Mouse (Mus musculus): ENCODE measurements around the gene Tnks2. TPM values are rescaled to one million over a fixed set of nuclear protein-coding genes. Genes with fewer than 3 reads are reported as not detected.
"Not testable (repeated sequence)": the region's sequence is repeated elsewhere in the genome, so short reads cannot be mapped to it uniquely, and the experiment has no call there.

The Tnks2 gene
- polyA plus RNA-seq, 1 experiment from 2014 or later, result 69.1 TPM

DNA sequence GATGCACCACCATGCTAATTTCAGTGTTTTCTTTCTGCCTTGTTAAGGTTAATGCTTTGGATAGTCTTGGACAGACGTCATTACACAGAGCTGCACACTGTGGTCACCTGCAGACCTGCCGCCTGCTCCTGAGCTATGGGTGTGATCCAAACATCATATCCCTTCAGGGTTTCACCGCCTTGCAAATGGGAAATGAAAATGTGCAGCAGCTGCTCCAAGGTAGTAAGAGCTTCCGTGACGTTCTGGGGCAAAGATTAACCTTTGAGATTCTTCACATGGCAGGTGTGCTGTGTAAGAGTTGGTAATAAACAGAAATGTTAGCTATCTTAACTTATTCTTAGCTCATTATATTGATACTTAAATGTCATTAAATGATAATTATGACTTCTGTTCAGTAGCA lies 31.9 kb downstream of the Tnks2 start:
- Histone ChIP-seq H3K36me3 (ENCODE audit: control insufficient read depth, insufficient read depth, low read length) (peaks cover 63% of the 10 kb centered on the region), H3K4me2 (replicated peaks; ENCODE audit: low read depth, low read length) (no peak overlapping the region), H3K9me3 (ENCODE audit: control insufficient read depth, low read depth, low read length) (no peaks in the 10 kb centered on the region), H3K9ac (replicated peaks; ENCODE audit: low read depth, low read length) (no peak overlapping the region), H3K4me1 (ENCODE audit: control insufficient read depth, insufficient read depth, low read length) (no peaks in the 10 kb centered on the region), H3K27ac (ENCODE audit: low read length) (no peak overlapping the region), H3K4me3 (ENCODE audit: low read depth, low read length) (no peak overlapping the region), H3K27me3 (ENCODE audit: control insufficient read depth, insufficient read depth, low read length) (no peaks in the 10 kb centered on the region)
- WGBS, result 84% methylated on average over 5 of the region's 5 CpGs
- ATAC-seq (ENCODE audit: insufficient number of reproducible peaks, insufficient read depth, low FRiP score, low read depth), result no peak

DNA sequence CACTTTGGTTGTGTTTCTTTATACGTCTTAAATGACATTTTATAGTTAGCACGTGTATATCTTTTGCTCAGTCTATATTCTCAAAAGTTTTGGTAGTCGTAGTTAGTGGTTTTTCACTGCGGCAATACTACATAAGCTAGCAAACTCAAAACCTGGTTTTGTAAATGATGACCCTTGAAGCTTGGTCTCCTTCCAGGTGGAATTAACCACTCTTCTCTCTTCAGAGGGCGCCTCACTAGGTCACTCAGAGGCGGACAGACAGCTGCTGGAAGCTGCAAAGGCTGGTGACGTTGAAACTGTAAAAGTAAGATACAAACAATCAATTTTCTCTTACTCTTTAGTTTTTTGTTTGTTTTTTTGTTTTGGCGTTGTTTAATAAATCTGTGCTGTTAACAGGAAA lies 33.4 kb downstream of the Tnks2 start:
- Histone ChIP-seq H3K4me2 (replicated peaks; ENCODE audit: low read depth, low read length) (no peak overlapping the region), H3K36me3 (ENCODE audit: control insufficient read depth, insufficient read depth, low read length) (peaks cover 65% of the 10 kb centered on the region)

DNA sequence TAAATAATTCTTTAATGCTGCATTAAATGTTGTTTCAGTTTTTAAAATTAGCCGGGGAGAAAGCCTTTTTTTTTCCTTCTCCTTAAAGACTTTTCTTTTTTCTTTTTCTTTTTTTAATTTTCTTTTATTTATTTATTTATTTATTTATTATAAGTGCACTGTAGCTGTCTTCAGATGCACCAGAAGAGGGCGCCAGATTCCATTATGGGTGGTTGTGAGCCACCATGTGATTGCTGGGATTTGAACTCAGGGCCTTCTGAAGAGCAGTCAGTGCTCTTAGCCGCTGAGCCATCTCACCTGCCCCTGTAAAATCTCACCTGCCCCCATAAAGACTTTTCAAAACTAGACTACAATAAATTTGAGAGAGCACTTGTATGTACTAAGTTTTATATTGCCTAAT lies 34.6 kb downstream of the Tnks2 start:
- H3K4me1 ChIP-seq (ENCODE audit: control insufficient read depth, insufficient read depth, low read length); H3K27me3 ChIP-seq (ENCODE audit: control insufficient read depth, insufficient read depth, low read length); H3K9me3 ChIP-seq (ENCODE audit: control insufficient read depth, low read depth, low read length); H3K4me3 ChIP-seq (ENCODE audit: low read depth, low read length); ATAC-seq (ENCODE audit: insufficient number of reproducible peaks, insufficient read depth, low FRiP score, low read depth); H3K27ac ChIP-seq (ENCODE audit: low read length); H3K9ac ChIP-seq (replicated peaks; ENCODE audit: low read depth, low read length); H3K4me2 ChIP-seq (replicated peaks; ENCODE audit: low read depth, low read length): not testable (repeated sequence)
- H3K36me3 ChIP-seq (ENCODE audit: control insufficient read depth, insufficient read depth, low read length), result peaks cover 65% of the 10 kb centered on the region
- 85% methylated on average over 3 of the region's 3 CpGs for WGBS

More for the DNA sequence above, 33.4 kb downstream of the Tnks2 start:
- Histone ChIP-seq H3K9ac (replicated peaks; ENCODE audit: low read depth, low read length) (no peak overlapping the region), H3K27ac (ENCODE audit: low read length) (no peak overlapping the region), H3K27me3 (ENCODE audit: control insufficient read depth, insufficient read depth, low read length) (no peaks in the 10 kb centered on the region), H3K9me3 (ENCODE audit: control insufficient read depth, low read depth, low read length) (no peaks in the 10 kb centered on the region), H3K4me3 (ENCODE audit: low read depth, low read length) (no peak overlapping the region), H3K4me1 (ENCODE audit: control insufficient read depth, insufficient read depth, low read length) (no peaks in the 10 kb centered on the region)
- 88% methylated on average over 8 of the region's 8 CpGs for WGBS
- ATAC-seq (ENCODE audit: insufficient number of reproducible peaks, insufficient read depth, low FRiP score, low read depth), result no peak

DNA sequence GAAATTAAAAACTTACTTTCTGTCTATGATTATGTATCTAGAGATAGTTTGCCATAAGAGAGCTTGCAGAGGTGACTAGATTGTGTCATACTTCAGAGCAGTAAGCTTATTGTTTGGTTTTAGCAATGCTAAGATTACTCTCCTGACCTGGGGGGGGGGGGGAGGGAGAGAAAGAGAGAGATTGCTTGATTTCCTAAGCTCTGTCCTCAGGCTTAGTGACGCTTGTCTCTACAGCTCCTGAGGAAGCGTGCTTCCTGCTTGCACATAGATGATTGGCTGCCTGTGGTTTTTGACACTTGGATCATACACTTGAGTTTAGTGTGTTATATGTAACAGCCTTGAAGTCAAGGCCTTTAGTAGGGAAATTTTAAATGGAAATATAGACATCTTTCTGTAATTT lies 40.6 kb downstream of the Tnks2 start:
- H3K9me3 ChIP-seq (ENCODE audit: control insufficient read depth, low read depth, low read length), result no peaks in the 10 kb centered on the region
- no peak overlapping the region for H3K9ac ChIP-seq (replicated peaks; ENCODE audit: low read depth, low read length)
- WGBS, result 67% methylated on average over 2 of the region's 2 CpGs
- peaks cover 80% of the 10 kb centered on the region for H3K36me3 ChIP-seq (ENCODE audit: control insufficient read depth, insufficient read depth, low read length)
- no peak overlapping the region for H3K27ac ChIP-seq (ENCODE audit: low read length)
- H3K27me3 ChIP-seq (ENCODE audit: control insufficient read depth, insufficient read depth, low read length), result no peaks in the 10 kb centered on the region
- ATAC-seq (ENCODE audit: insufficient number of reproducible peaks, insufficient read depth, low FRiP score, low read depth), result no peak
- H3K4me1 ChIP-seq (ENCODE audit: control insufficient read depth, insufficient read depth, low read length), result no peaks in the 10 kb centered on the region
- no peak overlapping the region for H3K4me2 ChIP-seq (replicated peaks; ENCODE audit: low read depth, low read length)
- no peak overlapping the region for H3K4me3 ChIP-seq (ENCODE audit: low read depth, low read length)

DNA sequence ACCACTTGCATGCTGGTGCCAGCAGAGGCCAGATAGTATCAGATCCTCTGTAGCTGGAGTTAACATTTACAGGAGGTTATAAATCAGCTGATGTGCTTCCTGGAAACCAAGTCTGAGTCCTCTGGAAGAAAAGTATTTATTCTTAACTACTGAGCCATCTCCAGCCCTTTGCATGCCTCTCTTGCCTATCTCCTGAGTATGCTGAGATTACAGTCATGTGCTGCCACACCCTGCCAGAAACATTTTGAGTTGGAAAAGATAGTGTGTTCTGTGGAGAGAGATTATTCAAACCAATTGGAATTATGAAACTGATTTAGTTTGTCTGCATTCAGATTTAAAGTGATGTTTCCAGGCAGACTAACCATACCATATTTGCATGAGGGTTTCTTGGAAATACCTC lies 43.3 kb downstream of the Tnks2 start:
- H3K27me3 ChIP-seq (ENCODE audit: control insufficient read depth, insufficient read depth, low read length), result no peaks in the 10 kb centered on the region
- H3K9ac ChIP-seq (replicated peaks; ENCODE audit: low read depth, low read length), result no peak overlapping the region
- no peak overlapping the region for H3K4me2 ChIP-seq (replicated peaks; ENCODE audit: low read depth, low read length)
- peaks cover 86% of the 10 kb centered on the region for H3K36me3 ChIP-seq (ENCODE audit: control insufficient read depth, insufficient read depth, low read length)
- no peaks in the 10 kb centered on the region for H3K9me3 ChIP-seq (ENCODE audit: control insufficient read depth, low read depth, low read length)
- no peak overlapping the region for H3K27ac ChIP-seq (ENCODE audit: low read length)
- H3K4me1 ChIP-seq (ENCODE audit: control insufficient read depth, insufficient read depth, low read length), result no peaks in the 10 kb centered on the region
- no peak for ATAC-seq (ENCODE audit: insufficient number of reproducible peaks, insufficient read depth, low FRiP score, low read depth)
- no peak overlapping the region for H3K4me3 ChIP-seq (ENCODE audit: low read depth, low read length)

DNA sequence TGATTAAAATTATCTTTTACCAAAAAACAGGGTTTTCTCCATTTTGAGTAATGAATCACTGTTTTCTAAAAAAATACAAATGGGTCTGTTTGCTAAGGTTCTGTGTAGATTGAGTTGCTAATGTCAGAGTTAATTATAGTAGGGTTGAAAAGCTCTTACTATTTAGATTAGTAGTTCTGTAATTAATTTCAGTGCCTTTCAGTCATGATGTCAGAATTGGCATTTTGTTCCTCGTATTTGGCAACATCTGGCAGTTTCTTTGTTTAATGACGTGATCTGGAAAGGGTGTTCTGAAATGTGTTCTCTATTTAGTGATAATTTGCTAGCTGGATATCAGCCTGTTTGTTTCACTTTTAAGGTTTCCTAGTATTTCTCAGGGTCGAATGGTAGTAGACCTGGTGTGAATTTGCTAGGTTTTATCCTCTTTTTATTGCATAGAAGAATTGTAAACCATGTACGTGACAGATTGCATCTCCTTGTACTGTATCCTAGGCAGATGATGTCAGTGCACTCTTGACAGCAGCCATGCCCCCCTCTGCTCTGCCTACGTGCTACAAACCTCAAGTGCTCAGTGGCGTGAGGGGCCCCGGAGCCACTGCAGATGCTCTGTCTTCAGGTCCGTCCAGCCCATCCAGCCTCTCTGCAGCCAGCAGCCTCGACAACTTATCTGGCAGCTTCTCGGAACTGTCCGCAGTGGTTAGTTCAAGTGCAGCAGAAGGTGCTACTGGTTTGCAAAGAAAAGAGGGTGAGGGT lies 44.9 kb downstream of the Tnks2 start:
- Histone ChIP-seq H3K27ac (ENCODE audit: low read length) (no peak overlapping the region), H3K36me3 (ENCODE audit: control insufficient read depth, insufficient read depth, low read length) (peaks cover 90% of the 10 kb centered on the region), H3K27me3 (ENCODE audit: control insufficient read depth, insufficient read depth, low read length) (no peaks in the 10 kb centered on the region), H3K4me3 (ENCODE audit: low read depth, low read length) (no peak overlapping the region), H3K4me1 (ENCODE audit: control insufficient read depth, insufficient read depth, low read length) (no peaks in the 10 kb centered on the region), H3K4me2 (replicated peaks; ENCODE audit: low read depth, low read length) (no peak overlapping the region), H3K9me3 (ENCODE audit: control insufficient read depth, low read depth, low read length) (no peaks in the 10 kb centered on the region), H3K9ac (replicated peaks; ENCODE audit: low read depth, low read length) (no peak overlapping the region)
- WGBS, result 85% methylated on average over 11 of the region's 11 CpGs
- no peak for ATAC-seq (ENCODE audit: insufficient number of reproducible peaks, insufficient read depth, low FRiP score, low read depth)

DNA sequence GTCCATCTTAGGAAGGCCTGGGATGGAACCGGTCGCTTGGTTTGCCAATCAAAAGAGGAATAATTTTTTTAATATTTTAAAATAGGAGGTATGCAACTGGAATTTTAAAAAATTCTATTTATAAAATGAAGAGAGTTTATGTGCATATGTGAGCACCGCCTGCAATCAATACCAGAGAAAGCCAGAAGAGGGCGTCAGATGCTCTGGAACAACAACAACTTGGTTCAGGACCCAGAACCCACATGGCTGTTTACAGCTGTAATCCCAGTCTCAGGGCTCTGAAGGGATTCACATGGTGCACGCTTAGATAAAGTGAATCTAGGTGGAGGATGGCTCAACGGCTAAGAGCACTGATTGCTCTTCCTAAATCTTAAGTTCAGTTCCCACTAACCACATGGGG lies 49.1 kb downstream of the Tnks2 start:
- no peak overlapping the region for H3K4me3 ChIP-seq (ENCODE audit: low read depth, low read length)
- no peak for ATAC-seq (ENCODE audit: insufficient number of reproducible peaks, insufficient read depth, low FRiP score, low read depth)

DNA sequence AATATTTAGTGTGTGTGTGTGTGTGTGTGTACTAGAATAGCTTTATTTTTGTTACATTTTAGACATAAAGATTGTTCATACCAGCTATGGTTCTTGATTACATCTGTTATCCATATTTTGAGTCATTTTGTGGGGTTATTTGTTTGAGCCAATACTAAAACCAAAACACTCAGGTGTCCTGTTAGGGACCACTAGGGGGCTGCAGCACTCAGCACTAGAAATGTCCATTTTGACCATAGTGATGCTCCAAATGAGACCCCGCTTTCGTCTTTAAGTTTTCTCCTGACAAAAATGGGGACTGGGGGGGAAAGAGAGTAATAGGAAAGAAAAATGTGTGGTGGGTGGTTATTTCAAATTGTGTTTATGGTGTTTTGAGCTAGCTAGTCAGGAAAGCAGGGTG lies 52.3 kb downstream of the Tnks2 start:
- no peak for ATAC-seq (ENCODE audit: insufficient number of reproducible peaks, insufficient read depth, low FRiP score, low read depth)
- H3K4me3 ChIP-seq (ENCODE audit: low read depth, low read length), result no peak overlapping the region
- H3K9me3 ChIP-seq (ENCODE audit: control insufficient read depth, low read depth, low read length), result no peaks in the 10 kb centered on the region
- no peak overlapping the region for H3K9ac ChIP-seq (replicated peaks; ENCODE audit: low read depth, low read length)
- no peaks in the 10 kb centered on the region for H3K27me3 ChIP-seq (ENCODE audit: control insufficient read depth, insufficient read depth, low read length)
- H3K4me1 ChIP-seq (ENCODE audit: control insufficient read depth, insufficient read depth, low read length), result no peaks in the 10 kb centered on the region
- H3K4me2 ChIP-seq (replicated peaks; ENCODE audit: low read depth, low read length), result no peak overlapping the region
- 84% methylated on average over 2 of the region's 2 CpGs for WGBS
- H3K36me3 ChIP-seq (ENCODE audit: control insufficient read depth, insufficient read depth, low read length), result peaks cover 92% of the 10 kb centered on the region
- H3K27ac ChIP-seq (ENCODE audit: low read length), result no peak overlapping the region

More for the DNA sequence above, 49.1 kb downstream of the Tnks2 start:
- no peaks in the 10 kb centered on the region for H3K4me1 ChIP-seq (ENCODE audit: control insufficient read depth, insufficient read depth, low read length)
- 74% methylated on average over 6 of the region's 6 CpGs for WGBS
- no peak overlapping the region for H3K4me2 ChIP-seq (replicated peaks; ENCODE audit: low read depth, low read length)
- H3K27me3 ChIP-seq (ENCODE audit: control insufficient read depth, insufficient read depth, low read length), result no peaks in the 10 kb centered on the region
- H3K9me3 ChIP-seq (ENCODE audit: control insufficient read depth, low read depth, low read length), result no peaks in the 10 kb centered on the region
- no peak overlapping the region for H3K9ac ChIP-seq (replicated peaks; ENCODE audit: low read depth, low read length)
- H3K27ac ChIP-seq (ENCODE audit: low read length), result no peak overlapping the region
- peaks cover 88% of the 10 kb centered on the region for H3K36me3 ChIP-seq (ENCODE audit: control insufficient read depth, insufficient read depth, low read length)

DNA sequence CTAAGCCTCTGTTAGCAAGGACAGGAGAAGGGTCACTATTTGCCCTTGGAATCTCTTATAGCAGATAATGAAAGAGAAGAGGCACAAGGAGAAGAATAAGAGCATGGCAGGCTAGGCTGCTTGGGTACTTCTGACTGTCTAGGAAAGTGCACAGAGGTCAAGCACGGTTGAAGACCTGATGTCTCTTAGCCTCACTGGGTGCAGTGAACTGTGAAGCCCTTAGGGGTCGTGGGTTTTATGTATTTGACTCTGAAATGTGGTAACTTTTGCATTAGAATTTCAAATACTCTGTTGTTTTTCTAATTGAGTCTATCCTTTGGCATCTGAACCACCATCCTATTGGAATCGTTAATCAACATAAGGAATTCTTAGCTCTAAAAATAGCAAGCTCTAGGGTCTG lies 53.7 kb downstream of the Tnks2 start:
- no peak overlapping the region for H3K9ac ChIP-seq (replicated peaks; ENCODE audit: low read depth, low read length)
- ATAC-seq (ENCODE audit: insufficient number of reproducible peaks, insufficient read depth, low FRiP score, low read depth), result no peak
- H3K4me2 ChIP-seq (replicated peaks; ENCODE audit: low read depth, low read length), result no peak overlapping the region
- no peaks in the 10 kb centered on the region for H3K4me1 ChIP-seq (ENCODE audit: control insufficient read depth, insufficient read depth, low read length)
- no peak overlapping the region for H3K4me3 ChIP-seq (ENCODE audit: low read depth, low read length)
- H3K27me3 ChIP-seq (ENCODE audit: control insufficient read depth, insufficient read depth, low read length), result no peaks in the 10 kb centered on the region
- H3K9me3 ChIP-seq (ENCODE audit: control insufficient read depth, low read depth, low read length), result no peaks in the 10 kb centered on the region
- peaks cover 91% of the 10 kb centered on the region for H3K36me3 ChIP-seq (ENCODE audit: control insufficient read depth, insufficient read depth, low read length)
- no peak overlapping the region for H3K27ac ChIP-seq (ENCODE audit: low read length)
- WGBS, result 85% methylated on average over 3 of the region's 3 CpGs

Data from stomach, embryonic 14.5 days (tissue).